Comparison of ENCODE assay signal across 12 mouse cellular contexts in the genomic region with DNA sequence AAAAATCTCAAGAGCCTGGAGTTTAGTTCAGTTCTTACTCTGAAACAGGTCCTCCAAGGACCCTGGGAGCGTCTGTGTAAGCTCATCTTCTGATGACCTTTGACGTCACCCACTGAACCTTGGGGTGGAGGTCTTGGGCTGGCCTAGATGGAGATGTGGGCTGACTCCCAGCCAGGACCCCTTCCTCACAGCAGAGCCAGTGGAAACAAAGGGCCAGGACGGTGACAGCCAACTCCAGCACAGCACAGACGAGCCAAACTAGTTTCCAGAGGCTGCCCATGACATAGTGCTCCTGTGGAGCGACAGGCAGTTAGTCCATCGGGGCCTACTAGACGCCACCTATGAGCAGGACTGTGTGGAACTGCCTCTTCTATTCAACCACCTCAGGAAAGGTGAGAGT. TPM values are rescaled to one million over a fixed set of nuclear protein-coding genes. Genes with fewer than 3 reads are reported as not detected.
DNase-seq lines count a peak whose midpoint lies in the region; ATAC-seq lines count a peak whose summit lies in the region.
"Had no signal": no experiment of that assay in that cellular context is flagged by ENCODE, and none has a peak within 500 bp of the region (broad histone marks: within the 10 kb centered on the region; RNA-seq: fewer than 3 reads in every experiment).

No protein-coding gene starts in this region.

- ATAC-seq in forebrain, embryonic 16.5 days, result peak; percentile 55; the same call in 1 of the 2 replicates
- ATAC-seq in forebrain, embryonic 13.5 days, result no peak; the same call in 1 of the 2 replicates
- no peak for ATAC-seq in kidney, embryonic 16.5 days (ENCODE audit: low FRiP score, low TSS enrichment)
- ATAC-seq in midbrain, embryonic 15.5 days (replicated peaks), result 0 out of 2 replicates have a peak, but pooled peaks have one; percentile 31
- ATAC-seq in midbrain, embryonic 14.5 days (ENCODE audit: low FRiP score, low TSS enrichment), result no peak
- ATAC-seq in hindbrain, embryonic 14.5 days (ENCODE audit: low FRiP score), result no peak

- no peak overlapping the region for H3K27ac ChIP-seq in forebrain, embryonic 16.5 days (ENCODE audit: low read length)
- H3K27ac ChIP-seq in forebrain, embryonic 13.5 days, result no peak overlapping the region
- no peak overlapping the region for H3K27ac ChIP-seq in kidney, embryonic 16.5 days (ENCODE audit: low read length)
- H3K27ac ChIP-seq in midbrain, embryonic 15.5 days, result no peak overlapping the region
- H3K27ac ChIP-seq in midbrain, embryonic 14.5 days (replicated peaks; ENCODE audit: low read depth, low read length), result no peak overlapping the region
- no peak overlapping the region for H3K27ac ChIP-seq in hindbrain, embryonic 14.5 days
- H3K27ac ChIP-seq: embryonic facial prominence, embryonic 15.5 days; heart, embryonic 10.5 days; lung, embryonic 15.5 days had no signal

- H3K9me3 ChIP-seq in forebrain, embryonic 16.5 days (ENCODE audit: control insufficient read depth, low read length), result no peaks in the 10 kb centered on the region
- H3K9me3 ChIP-seq in forebrain, embryonic 13.5 days (replicated peaks), result no peaks in the 10 kb centered on the region
- no peaks in the 10 kb centered on the region for H3K9me3 ChIP-seq in kidney, embryonic 16.5 days (ENCODE audit: low read length)
- no peaks in the 10 kb centered on the region for H3K9me3 ChIP-seq in midbrain, embryonic 15.5 days
- H3K9me3 ChIP-seq in midbrain, embryonic 14.5 days (ENCODE audit: control insufficient read depth, low read length), result no peaks in the 10 kb centered on the region
- no peaks in the 10 kb centered on the region for H3K9me3 ChIP-seq in hindbrain, embryonic 14.5 days (ENCODE audit: control insufficient read depth, low read length)
- H3K9me3 ChIP-seq: embryonic facial prominence, embryonic 15.5 days; heart, embryonic 10.5 days; lung, embryonic 15.5 days had no signal

- H3K9ac ChIP-seq in forebrain, embryonic 16.5 days (replicated peaks; ENCODE audit: low read depth, low read length), result no peak overlapping the region
- no peak overlapping the region for H3K9ac ChIP-seq in forebrain, embryonic 13.5 days
- H3K9ac ChIP-seq in kidney, embryonic 16.5 days (replicated peaks; ENCODE audit: low read length), result no peak overlapping the region
- no peak overlapping the region for H3K9ac ChIP-seq in midbrain, embryonic 15.5 days
- no peak overlapping the region for H3K9ac ChIP-seq in midbrain, embryonic 14.5 days (replicated peaks; ENCODE audit: low read length)
- H3K9ac ChIP-seq in hindbrain, embryonic 14.5 days, result no peak overlapping the region
- H3K9ac ChIP-seq: embryonic facial prominence, embryonic 15.5 days; lung, embryonic 15.5 days had no signal

- 86% methylated on average over 7 of the region's 7 CpGs for WGBS in forebrain, embryonic 16.5 days
- 82% methylated on average over 7 of the region's 7 CpGs for WGBS in forebrain, embryonic 13.5 days
- WGBS in kidney, embryonic 16.5 days, result 73% methylated on average over 7 of the region's 7 CpGs
- 80% methylated on average over 7 of the region's 7 CpGs for WGBS in midbrain, embryonic 15.5 days
- WGBS in midbrain, embryonic 14.5 days, result 78% methylated on average over 7 of the region's 7 CpGs
- 74% methylated on average over 7 of the region's 7 CpGs for WGBS in hindbrain, embryonic 14.5 days

- no peaks in the 10 kb centered on the region for H3K27me3 ChIP-seq in forebrain, embryonic 16.5 days (replicated peaks; ENCODE audit: control insufficient read depth, insufficient read depth, low read length)
- no peaks in the 10 kb centered on the region for H3K27me3 ChIP-seq in forebrain, embryonic 13.5 days
- H3K27me3 ChIP-seq in kidney, embryonic 16.5 days (ENCODE audit: insufficient read depth, low read length), result no peaks in the 10 kb centered on the region
- H3K27me3 ChIP-seq in midbrain, embryonic 15.5 days (replicated peaks), result no peaks in the 10 kb centered on the region
- H3K27me3 ChIP-seq in midbrain, embryonic 14.5 days (ENCODE audit: control insufficient read depth, insufficient read depth, low read length), result no peaks in the 10 kb centered on the region
- no peaks in the 10 kb centered on the region for H3K27me3 ChIP-seq in hindbrain, embryonic 14.5 days (ENCODE audit: control insufficient read depth, insufficient read depth, low read length)
- H3K27me3 ChIP-seq: CH12.LX; embryonic facial prominence, embryonic 15.5 days; lung, embryonic 15.5 days had no signal

- H3K4me1 ChIP-seq in forebrain, embryonic 16.5 days (replicated peaks; ENCODE audit: control insufficient read depth, insufficient read depth, low read length), result no peaks in the 10 kb centered on the region
- no peaks in the 10 kb centered on the region for H3K4me1 ChIP-seq in forebrain, embryonic 13.5 days
- no peaks in the 10 kb centered on the region for H3K4me1 ChIP-seq in kidney, embryonic 16.5 days (ENCODE audit: insufficient read depth, low read length)
- no peaks in the 10 kb centered on the region for H3K4me1 ChIP-seq in midbrain, embryonic 15.5 days
- H3K4me1 ChIP-seq in midbrain, embryonic 14.5 days (ENCODE audit: control insufficient read depth, insufficient read depth, low read length), result no peaks in the 10 kb centered on the region
- no peaks in the 10 kb centered on the region for H3K4me1 ChIP-seq in hindbrain, embryonic 14.5 days (replicated peaks; ENCODE audit: control insufficient read depth, insufficient read depth, low read length)
- H3K4me1 ChIP-seq: embryonic facial prominence, embryonic 15.5 days; heart, embryonic 10.5 days; lung, embryonic 15.5 days had no signal

- peak; percentile 1 to 18 for DNase-seq in kidney, postnatal 25 days
- DNase-seq in midbrain, embryonic 14.5 days, result no peak
- DNase-seq in right cerebral cortex, adult 2 months (ENCODE audit: low spot score in 2 of 2), result peak; percentile 2 to 3
- no peak for DNase-seq in hindbrain, embryonic 14.5 days (ENCODE audit: low spot score)

- peaks cover 24% of the 10 kb centered on the region for H3K36me3 ChIP-seq in forebrain, embryonic 16.5 days (ENCODE audit: control insufficient read depth, insufficient read depth)
- peaks cover 44% of the 10 kb centered on the region for H3K36me3 ChIP-seq in forebrain, embryonic 13.5 days (ENCODE audit: poor library complexity, severe bottlenecking)
- H3K36me3 ChIP-seq in kidney, embryonic 16.5 days (ENCODE audit: insufficient read depth, low read length), result peaks cover 12% of the 10 kb centered on the region
- H3K36me3 ChIP-seq in midbrain, embryonic 15.5 days (replicated peaks), result peaks cover 25% of the 10 kb centered on the region
- H3K36me3 ChIP-seq in midbrain, embryonic 14.5 days (ENCODE audit: control insufficient read depth, insufficient read depth, low read length), result peaks cover 45% of the 10 kb centered on the region
- H3K36me3 ChIP-seq in hindbrain, embryonic 14.5 days (replicated peaks; ENCODE audit: control insufficient read depth, insufficient read depth), result peaks cover 45% of the 10 kb centered on the region

- no peak overlapping the region for H3K4me2 ChIP-seq in forebrain, embryonic 16.5 days (ENCODE audit: low read length)
- no peak overlapping the region for H3K4me2 ChIP-seq in forebrain, embryonic 13.5 days
- H3K4me2 ChIP-seq in kidney, embryonic 16.5 days (replicated peaks; ENCODE audit: low read depth, low read length), result no peak overlapping the region
- H3K4me2 ChIP-seq in midbrain, embryonic 15.5 days, result no peak overlapping the region
- H3K4me2 ChIP-seq in midbrain, embryonic 14.5 days (ENCODE audit: low read length), result no peak overlapping the region
- H3K4me2 ChIP-seq in hindbrain, embryonic 14.5 days (replicated peaks), result no peak overlapping the region
- H3K4me2 ChIP-seq: embryonic facial prominence, embryonic 15.5 days; lung, embryonic 15.5 days had no signal

- H3K4me3 ChIP-seq in forebrain, embryonic 16.5 days (replicated peaks; ENCODE audit: low read length), result no peak overlapping the region
- H3K4me3 ChIP-seq in forebrain, embryonic 13.5 days, result no peak overlapping the region
- H3K4me3 ChIP-seq in kidney, embryonic 16.5 days (ENCODE audit: low read length), result no peak overlapping the region
- H3K4me3 ChIP-seq in midbrain, embryonic 15.5 days, result no peak overlapping the region
- no peak overlapping the region for H3K4me3 ChIP-seq in midbrain, embryonic 14.5 days (replicated peaks; ENCODE audit: low read depth, low read length)
- no peak overlapping the region for H3K4me3 ChIP-seq in hindbrain, embryonic 14.5 days (replicated peaks; ENCODE audit: low read length)
- H3K4me3 ChIP-seq: embryonic facial prominence, embryonic 15.5 days; heart, embryonic 10.5 days; lung, embryonic 15.5 days had no signal

RNA-seq across cellular contexts. Expression of a gene that starts 16.7 kb away (rescaled TPM):
- polyA plus RNA-seq in forebrain, embryonic 16.5 days (2015; fragmentation: Nextera tagmentation; extraction: Ambion mirVana), result 94.8 and 101 TPM in 2 replicates
- 51.0 and 56.7 TPM in 2 replicates for polyA plus RNA-seq in forebrain, embryonic 13.5 days (2015; fragmentation: Nextera tagmentation; extraction: Ambion mirVana)
- polyA plus RNA-seq in kidney, embryonic 16.5 days (2015; fragmentation: Nextera tagmentation; extraction: Ambion mirVana), result 16.5 and 17.6 TPM in 2 replicates
- polyA plus RNA-seq in midbrain, embryonic 15.5 days (2015; fragmentation: Nextera tagmentation; extraction: Ambion mirVana), result 88.3 and 89.8 TPM in 2 replicates
- polyA plus RNA-seq in midbrain, embryonic 14.5 days (2014; fragmentation: Nextera tagmentation; extraction: Ambion mirVana), result 76.6 and 84.8 TPM in 2 replicates
- polyA plus RNA-seq in hindbrain, embryonic 14.5 days (2014; fragmentation: Nextera tagmentation; extraction: Ambion mirVana), result 71.8 and 73.5 TPM in 2 replicates

RNA-seq across cellular contexts. Expression of a gene that starts 16.7 kb away (rescaled TPM):
- 68.0 and 70.3 TPM in 2 replicates for polyA plus RNA-seq in forebrain, embryonic 16.5 days (2015; fragmentation: Nextera tagmentation; extraction: Ambion mirVana)
- polyA plus RNA-seq in forebrain, embryonic 13.5 days (2015; fragmentation: Nextera tagmentation; extraction: Ambion mirVana), result 46.5 and 54.2 TPM in 2 replicates
- polyA plus RNA-seq in kidney, embryonic 16.5 days (2015; fragmentation: Nextera tagmentation; extraction: Ambion mirVana), result 51.4 and 55.1 TPM in 2 replicates
- polyA plus RNA-seq in midbrain, embryonic 15.5 days (2015; fragmentation: Nextera tagmentation; extraction: Ambion mirVana), result 60.1 and 66.6 TPM in 2 replicates
- polyA plus RNA-seq in midbrain, embryonic 14.5 days (2014; fragmentation: Nextera tagmentation; extraction: Ambion mirVana), result 45.8 and 54.5 TPM in 2 replicates
- 51.8 and 53.8 TPM in 2 replicates for polyA plus RNA-seq in hindbrain, embryonic 14.5 days (2014; fragmentation: Nextera tagmentation; extraction: Ambion mirVana)

RNA-seq across cellular contexts. Expression of a gene that starts 35.4 kb away (rescaled TPM):
- polyA plus RNA-seq in forebrain, embryonic 16.5 days (2015; fragmentation: Nextera tagmentation; extraction: Ambion mirVana), result 115 and 121 TPM in 2 replicates
- polyA plus RNA-seq in forebrain, embryonic 13.5 days (2015; fragmentation: Nextera tagmentation; extraction: Ambion mirVana), result 131 and 136 TPM in 2 replicates
- polyA plus RNA-seq in kidney, embryonic 16.5 days (2015; fragmentation: Nextera tagmentation; extraction: Ambion mirVana), result 100.0 and 102 TPM in 2 replicates
- 115 and 118 TPM in 2 replicates for polyA plus RNA-seq in midbrain, embryonic 15.5 days (2015; fragmentation: Nextera tagmentation; extraction: Ambion mirVana)
- polyA plus RNA-seq in midbrain, embryonic 14.5 days (2014; fragmentation: Nextera tagmentation; extraction: Ambion mirVana), result 131 and 138 TPM in 2 replicates
- 120 and 125 TPM in 2 replicates for polyA plus RNA-seq in hindbrain, embryonic 14.5 days (2014; fragmentation: Nextera tagmentation; extraction: Ambion mirVana)

RNA-seq across cellular contexts. Expression of a gene that starts 38.9 kb away (rescaled TPM):
- polyA plus RNA-seq in forebrain, embryonic 16.5 days (2015; fragmentation: Nextera tagmentation; extraction: Ambion mirVana), result 89.8 and 100 TPM in 2 replicates
- 96.2 and 106 TPM in 2 replicates for polyA plus RNA-seq in forebrain, embryonic 13.5 days (2015; fragmentation: Nextera tagmentation; extraction: Ambion mirVana)
- 72.9 and 80.1 TPM in 2 replicates for polyA plus RNA-seq in kidney, embryonic 16.5 days (2015; fragmentation: Nextera tagmentation; extraction: Ambion mirVana)
- polyA plus RNA-seq in midbrain, embryonic 15.5 days (2015; fragmentation: Nextera tagmentation; extraction: Ambion mirVana), result 80.6 and 83.6 TPM in 2 replicates
- 78.2 and 83.2 TPM in 2 replicates for polyA plus RNA-seq in midbrain, embryonic 14.5 days (2014; fragmentation: Nextera tagmentation; extraction: Ambion mirVana)
- 69.6 and 71.4 TPM in 2 replicates for polyA plus RNA-seq in hindbrain, embryonic 14.5 days (2014; fragmentation: Nextera tagmentation; extraction: Ambion mirVana)

RNA-seq across cellular contexts. Expression of a gene that starts 39.0 kb away (rescaled TPM):
- 22.5 and 23.8 TPM in 2 replicates for polyA plus RNA-seq in forebrain, embryonic 16.5 days (2015; fragmentation: Nextera tagmentation; extraction: Ambion mirVana)
- 19.1 and 22.3 TPM in 2 replicates for polyA plus RNA-seq in forebrain, embryonic 13.5 days (2015; fragmentation: Nextera tagmentation; extraction: Ambion mirVana)
- 20.0 TPM in 2 replicates for polyA plus RNA-seq in kidney, embryonic 16.5 days (2015; fragmentation: Nextera tagmentation; extraction: Ambion mirVana)
- polyA plus RNA-seq in midbrain, embryonic 15.5 days (2015; fragmentation: Nextera tagmentation; extraction: Ambion mirVana), result 28.1 and 29.1 TPM in 2 replicates
- polyA plus RNA-seq in midbrain, embryonic 14.5 days (2014; fragmentation: Nextera tagmentation; extraction: Ambion mirVana), result 24.6 and 31.2 TPM in 2 replicates
- 33.5 TPM in 2 replicates for polyA plus RNA-seq in hindbrain, embryonic 14.5 days (2014; fragmentation: Nextera tagmentation; extraction: Ambion mirVana)

Comparison
In these comparisons a context has a peak if more than half of its experiments do, and no peak if none do; other contexts are left out.
1. ATAC-seq: peak in forebrain, embryonic 16.5 days (single experiment) and midbrain, embryonic 15.5 days (single experiment); none in forebrain, embryonic 13.5 days (single experiment), kidney, embryonic 16.5 days (single experiment), midbrain, embryonic 14.5 days (single experiment) and hindbrain, embryonic 14.5 days (single experiment).
2. DNase-seq: peak in kidney, postnatal 25 days (2 of 2) and right cerebral cortex, adult 2 months (2 of 2); none in midbrain, embryonic 14.5 days (single experiment) and hindbrain, embryonic 14.5 days (single experiment).